Mouse (Mus musculus): ENCODE results near the gene Mif4gd.

DNA sequence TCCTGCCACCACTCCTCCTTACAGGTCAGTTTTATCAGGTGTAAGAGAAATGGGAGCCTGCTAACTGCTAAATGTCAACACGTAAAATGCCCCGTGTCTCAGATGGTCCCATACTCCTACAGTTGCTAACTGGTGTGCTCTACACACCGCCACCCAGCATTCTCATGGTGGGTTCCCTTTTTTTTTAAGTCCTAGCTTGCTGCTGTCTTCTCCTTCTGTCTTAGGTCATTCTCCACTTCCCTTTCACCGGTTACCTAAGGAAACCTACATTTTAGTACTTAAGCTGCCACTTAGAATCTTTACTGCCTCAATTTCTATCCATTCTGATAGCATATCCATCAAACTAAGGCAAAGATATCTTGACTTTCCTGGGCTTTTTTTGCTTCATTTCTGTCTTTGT, 11.6 kb downstream of the Mif4gd start:
- TF ChIP-seq POLR2A (IDR thresholded peaks at IDR 0.05; ENCODE audit: borderline replicate concordance, extremely low read depth, insufficient read depth, insufficient read length, poor library complexity, severe bottlenecking) (no peak), CTCF (IDR thresholded peaks at IDR 0.05; ENCODE audit: borderline replicate concordance, extremely low read depth, insufficient read depth, insufficient read length) (no peak)

All from brain, embryonic 14.5 days (tissue).